ENCODE assay signal across 12 mouse cellular contexts in genomic region chr12:111145269-111145668, GRCm38 (mm10). TPM values are rescaled to one million over a fixed set of nuclear protein-coding genes. Genes with fewer than 3 reads are reported as not detected.
A peak's percentile ranks its signal among the peaks of the same experiment; 100 is the strongest.
DNase-seq lines count a peak whose midpoint lies in the region; ATAC-seq lines count a peak whose summit lies in the region.
"Had no signal": no experiment of that assay in that cellular context is flagged by ENCODE, and none has a peak within 500 bp of the region (broad histone marks: within the 10 kb centered on the region; RNA-seq: fewer than 3 reads in every experiment).

No protein-coding gene starts in this region.

- DNase-seq in kidney, postnatal 10 days: peak; percentile 48
- no peak for DNase-seq in kidney, adult 8-10 months
- peak; percentile 62 for DNase-seq in forebrain, embryonic 14.5 days (ENCODE audit: low spot score)
- DNase-seq in layer of hippocampus, adult 9-11 months: peak; percentile 85
- DNase-seq in right cerebral cortex, postnatal 10 days (ENCODE audit: low spot score in 2 of 2): peak; percentile 81 to 85
- DNase-seq in yolk sac, embryonic 10.5 days (ENCODE audit: low spot score): no peak
- no peak for DNase-seq in Muller cell, postnatal 12 days (ENCODE audit: inconsistent ontology term)
- DNase-seq in heart, adult 9 months (ENCODE audit: low spot score in 2 of 2): no peak
- DNase-seq: adrenal gland, postnatal 14 days; heart, postnatal 10 days had no signal

- ATAC-seq in forebrain, embryonic 14.5 days: peak; percentile 32; the same call in 1 of the 2 replicates

- no peaks in the 10 kb centered on the region for H3K36me3 ChIP-seq in forebrain, embryonic 14.5 days (ENCODE audit: control insufficient read depth, insufficient read depth, low read length)

- H3K9me3 ChIP-seq in forebrain, embryonic 14.5 days (replicated peaks; ENCODE audit: control insufficient read depth, low read length): no peaks in the 10 kb centered on the region

- H3K4me3 ChIP-seq in forebrain, embryonic 14.5 days (ENCODE audit: low read depth, low read length): no peak overlapping the region
- H3K4me3 ChIP-seq: erythroblast, embryonic 14.5 days had no signal

- H3K9ac ChIP-seq in forebrain, embryonic 14.5 days (ENCODE audit: low read length): no peak overlapping the region

- H3K27ac ChIP-seq in forebrain, embryonic 14.5 days (ENCODE audit: low read depth, low read length): no peak overlapping the region

- no peaks in the 10 kb centered on the region for H3K27me3 ChIP-seq in forebrain, embryonic 14.5 days (replicated peaks; ENCODE audit: control insufficient read depth, insufficient read depth, low read length)

- no peak overlapping the region for H3K4me2 ChIP-seq in forebrain, embryonic 14.5 days (ENCODE audit: low read length)

- WGBS in forebrain, embryonic 14.5 days: 48% methylated on average over 9 of the region's 9 CpGs

- H3K4me1 ChIP-seq in forebrain, embryonic 14.5 days (ENCODE audit: control insufficient read depth, insufficient read depth, low read length): peaks cover 21% of the 10 kb centered on the region

RNA-seq across cellular contexts. Expression of gene Traf3, which starts 20.9 kb away (rescaled TPM):
- polyA plus RNA-seq in forebrain, embryonic 14.5 days (2014; fragmentation: Nextera tagmentation; extraction: Ambion mirVana): 9.8 and 12.1 TPM in 2 replicates

RNA-seq across cellular contexts. Expression of gene 4930595D18Rik, which starts 39.0 kb away (rescaled TPM):
- not detected in 2 replicates for polyA plus RNA-seq in forebrain, embryonic 14.5 days (2014; fragmentation: Nextera tagmentation; extraction: Ambion mirVana)
- polyA plus RNA-seq: erythroblast, embryonic 14.5 days; liver, adult 2 months had no signal

Comparison
In these comparisons a context has a peak if more than half of its experiments do, and no peak if none do; other contexts are left out.
1. DNase-seq: peak in kidney, postnatal 10 days (single experiment), forebrain, embryonic 14.5 days (single experiment), layer of hippocampus, adult 9-11 months (single experiment) and right cerebral cortex, postnatal 10 days (2 of 2); none in kidney, adult 8-10 months (0 of 2), yolk sac, embryonic 10.5 days (single experiment), Muller cell, postnatal 12 days (single experiment) and heart, adult 9 months (0 of 2).